Mouse (Mus musculus) intestine, embryonic 16.5 days (tissue): ENCODE measurements at regions not wholly inside any gene's neighbourhood (a gene's known extent, or its start where the extent isn't known, plus 50 kb on each side); places are given as distances from the start of the nearest gene placed in this dataset.
A peak's percentile ranks its signal among the peaks of the same experiment; 100 is the strongest.

Experiments used
- ATAC-seq: fragments of 200-750 bp; cut with Nextera tagmentation; 2 replicates; pipeline ENCODE4 v1.8.0; 2017; ENCODE audit warnings: moderate TSS enrichment, moderate library complexity
- H3K27ac ChIP-seq: fragments of 300-500 bp; sonication (generic); 2 replicates; pipeline ENCODE4 v1.5.1; 2014; ENCODE audit warnings: mild to moderate bottlenecking, low read length
- H3K27me3 ChIP-seq: fragments of 300-500 bp; sonication (generic); replicated peaks from 2 replicates; pipeline ENCODE4 v1.6.1; 2014; ENCODE audit warnings: low read length, control low read depth, mixed read lengths; ENCODE audit not compliant: control insufficient read depth, insufficient read depth
- H3K36me3 ChIP-seq: fragments of 300-500 bp; sonication (generic); 2 replicates; pipeline ENCODE4 v1.6.1; 2014; ENCODE audit warnings: low read length, control low read depth; ENCODE audit not compliant: control insufficient read depth, insufficient read depth
- H3K4me1 ChIP-seq: fragments of 300-500 bp; sonication (generic); 2 replicates; pipeline ENCODE4 v1.6.1; 2014; ENCODE audit warnings: low read length, control low read depth, mixed read lengths; ENCODE audit not compliant: control insufficient read depth, insufficient read depth
- H3K4me2 ChIP-seq: fragments of 300-500 bp; sonication (generic); 2 replicates; pipeline ENCODE4 v1.6.1; 2014; ENCODE audit warnings: low read depth, low read length, control low read depth
- H3K4me3 ChIP-seq: fragments of 300-500 bp; sonication (generic); 2 replicates; pipeline ENCODE4 v1.5.1; 2014; ENCODE audit warnings: mild to moderate bottlenecking, low read length
- H3K9ac ChIP-seq: fragments of 300-500 bp; sonication (generic); 2 replicates; pipeline ENCODE4 v1.6.1; 2014; ENCODE audit warnings: low read depth, low read length
- H3K9me3 ChIP-seq: fragments of 300-500 bp; sonication (generic); 2 replicates; pipeline ENCODE4 v1.6.1; 2016; ENCODE audit warnings: low read length, control low read depth; ENCODE audit not compliant: control insufficient read depth
- WGBS: fragments of 180-500 bp; shearing (Covaris S2); extraction: QIAGEN DNeasy Blood & Tissue Kit; methylation state at CpG from one replicate; pipeline ENCODE4 v1.1.7; 2014; 5-methylcytosine and 5-hydroxymethylcytosine counted together

DNA sequence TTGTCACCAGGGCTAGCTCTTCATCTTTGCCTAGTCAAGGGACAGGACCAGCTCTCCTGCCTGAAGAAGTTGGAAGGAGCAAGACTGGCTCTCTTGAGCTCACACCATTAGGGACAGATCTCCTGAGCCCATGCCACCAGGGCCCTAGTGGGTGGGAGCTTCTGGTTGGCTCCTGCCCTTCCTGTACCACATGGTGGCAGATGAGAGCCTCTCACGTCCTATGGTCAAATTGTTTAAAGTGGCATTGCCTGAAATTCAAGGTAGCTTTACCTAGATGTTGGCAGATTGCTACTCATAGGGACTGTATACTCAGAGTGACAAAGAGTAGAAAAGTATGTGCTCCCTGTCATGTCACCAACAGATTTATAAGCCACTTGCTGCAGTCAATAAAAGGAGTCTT lies 134.6 kb upstream of the Rpl34 start:
- Histone ChIP-seq H3K4me1 (peaks cover 4% of the 10 kb centered on the region; the same call in 1 of the 2 replicates), H3K9ac (no peak overlapping the region), H3K27me3 (no peaks in the 10 kb centered on the region), H3K4me2 (no peak overlapping the region), H3K27ac (no peak overlapping the region), H3K4me3 (no peak overlapping the region), H3K36me3 (no peaks in the 10 kb centered on the region), H3K9me3 (no peaks in the 10 kb centered on the region)
- no peak for ATAC-seq
- 59% methylated on average over 1 of the region's 1 CpGs for WGBS

- no peak overlapping the region for H3K9ac ChIP-seq
- WGBS = 88% methylated on average over 5 of the region's 5 CpGs
- H3K36me3 ChIP-seq = no peaks in the 10 kb centered on the region
- ATAC-seq = no peak
- peaks cover 4% of the 10 kb centered on the region; the same call in 1 of the 2 replicates for H3K4me1 ChIP-seq
- no peaks in the 10 kb centered on the region for H3K27me3 ChIP-seq
- no peak overlapping the region for H3K4me3 ChIP-seq
- H3K9me3 ChIP-seq = no peaks in the 10 kb centered on the region
- no peak overlapping the region for H3K27ac ChIP-seq
- H3K4me2 ChIP-seq = no peak overlapping the region
Observed at GRCm38 (mm10) chr3:130863376-130863775, 133.2 kb upstream of the Rpl34 start.

- no peak overlapping the region for H3K9ac ChIP-seq
- no peaks in the 10 kb centered on the region for H3K4me1 ChIP-seq
- no peaks in the 10 kb centered on the region for H3K9me3 ChIP-seq
- H3K36me3 ChIP-seq = no peaks in the 10 kb centered on the region
- H3K27me3 ChIP-seq = no peaks in the 10 kb centered on the region
- no peak overlapping the region for H3K27ac ChIP-seq
- ATAC-seq = no peak
- 84% methylated on average over 5 of the region's 5 CpGs for WGBS
- no peak overlapping the region for H3K4me3 ChIP-seq
- no peak overlapping the region for H3K4me2 ChIP-seq
Observed at GRCm38 (mm10) chr3:130860315-130860714, 130.1 kb upstream of the Rpl34 start.

- H3K9me3 ChIP-seq = no peaks in the 10 kb centered on the region
- H3K4me2 ChIP-seq = no peak overlapping the region
- H3K27me3 ChIP-seq = no peaks in the 10 kb centered on the region
- H3K4me1 ChIP-seq = no peaks in the 10 kb centered on the region
- WGBS = 83% methylated on average over 9 of the region's 9 CpGs
- H3K4me3 ChIP-seq = no peak overlapping the region
- ATAC-seq = no peak
- no peaks in the 10 kb centered on the region for H3K36me3 ChIP-seq
- no peak overlapping the region for H3K9ac ChIP-seq
- H3K27ac ChIP-seq = no peak overlapping the region
Observed at GRCm38 (mm10) chr3:130853866-130854265, 123.7 kb upstream of the Rpl34 start.

DNA sequence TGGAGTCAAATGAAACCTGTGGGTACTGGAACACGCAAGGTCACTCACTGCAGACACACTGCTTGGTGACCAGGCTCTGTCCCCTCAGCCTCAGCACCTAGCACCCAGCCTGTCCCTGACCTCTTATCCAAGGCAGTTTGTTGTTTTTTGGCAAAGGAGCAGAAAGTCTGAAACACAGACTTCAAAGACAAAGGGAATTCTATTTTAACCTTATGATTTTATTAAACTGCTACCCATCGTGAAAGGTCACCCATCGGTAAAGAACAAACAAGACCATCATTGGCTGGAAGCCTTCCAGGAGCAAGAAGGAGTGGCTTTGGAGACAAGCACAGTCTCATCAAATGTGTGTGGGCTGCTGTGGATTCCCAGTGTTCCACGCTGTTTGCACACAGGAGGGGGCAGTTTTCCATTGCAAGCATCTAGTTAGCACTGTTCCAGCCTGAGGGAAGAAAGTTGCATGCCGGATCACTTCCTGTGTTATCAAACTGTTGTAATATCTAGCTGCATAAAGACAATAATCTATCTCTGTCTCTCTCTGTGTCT lies 120.6 kb upstream of the Rpl34 start:
- ATAC-seq = no peak
- no peaks in the 10 kb centered on the region for H3K36me3 ChIP-seq
- no peaks in the 10 kb centered on the region for H3K27me3 ChIP-seq
- 52% methylated on average over 5 of the region's 5 CpGs for WGBS
- H3K4me3 ChIP-seq = no peak overlapping the region
- H3K9ac ChIP-seq = no peak overlapping the region
- H3K27ac ChIP-seq = no peak overlapping the region
- no peaks in the 10 kb centered on the region for H3K9me3 ChIP-seq
- H3K4me2 ChIP-seq = no peak overlapping the region
- no peaks in the 10 kb centered on the region for H3K4me1 ChIP-seq

DNA sequence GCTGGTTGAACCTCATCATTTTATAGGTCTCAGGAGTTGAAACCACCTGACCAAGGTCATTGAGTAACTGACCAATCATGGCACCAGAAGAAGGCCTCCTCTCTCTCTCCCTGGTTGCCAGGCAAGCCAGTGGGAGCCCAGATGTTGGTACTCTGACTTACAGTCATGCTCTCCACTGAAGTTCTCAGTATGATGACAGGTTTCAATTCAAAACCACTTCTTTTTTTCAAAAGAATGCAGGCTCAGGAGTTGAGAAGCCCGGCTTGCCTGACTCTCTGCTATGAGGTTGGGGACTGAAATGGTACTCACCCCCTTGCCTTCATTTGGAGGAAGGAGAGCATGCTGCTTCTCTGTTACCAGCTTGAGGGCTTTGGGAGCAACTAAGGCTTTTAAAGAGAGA lies 111.6 kb upstream of the Rpl34 start:
- Histone ChIP-seq H3K36me3 (no peaks in the 10 kb centered on the region), H3K4me1 (no peaks in the 10 kb centered on the region), H3K27me3 (no peaks in the 10 kb centered on the region), H3K4me3 (no peak overlapping the region), H3K9me3 (no peaks in the 10 kb centered on the region), H3K4me2 (no peak overlapping the region), H3K27ac (no peak overlapping the region), H3K9ac (no peak overlapping the region)
- WGBS = 82% methylated on average over 1 of the region's 1 CpGs
- ATAC-seq = no peak

DNA sequence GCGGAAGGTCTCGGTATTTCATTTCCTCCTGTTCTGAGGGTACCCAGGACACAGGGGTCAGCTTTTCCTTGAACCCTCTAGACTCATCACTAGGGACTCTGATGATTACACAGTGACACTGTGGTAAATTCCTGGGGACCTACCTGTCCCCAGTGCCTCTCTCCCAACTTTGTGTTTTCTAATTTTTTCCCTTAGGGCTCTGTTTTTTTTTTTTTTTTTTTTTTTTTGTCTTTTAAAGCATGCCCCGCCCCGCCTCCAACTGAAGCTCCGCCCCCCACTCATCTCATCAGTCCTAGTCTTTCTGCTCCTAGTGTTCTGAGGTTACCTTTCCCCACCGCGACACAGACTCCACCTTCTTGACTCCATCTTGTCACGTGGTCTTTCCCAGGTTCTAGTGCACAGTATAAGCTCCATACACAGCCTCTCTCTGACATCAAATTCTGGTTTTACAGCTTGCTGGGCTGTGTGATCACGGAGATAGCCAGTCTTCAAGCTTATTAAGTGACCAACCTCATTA lies 109.8 kb upstream of the Rpl34 start:
- H3K36me3 ChIP-seq = no peaks in the 10 kb centered on the region

GRCm38 (mm10) chr3:130838626-130839422 lies 108.6 kb upstream of the Rpl34 start:
- no peak for ATAC-seq
- Histone ChIP-seq H3K27me3 (no peaks in the 10 kb centered on the region), H3K9ac (no peak overlapping the region), H3K4me2 (no peak overlapping the region), H3K4me3 (no peak overlapping the region), H3K27ac (no peak overlapping the region), H3K9me3 (no peaks in the 10 kb centered on the region), H3K36me3 (no peaks in the 10 kb centered on the region), H3K4me1 (peaks cover under 1% of the 10 kb centered on the region; the same call in 1 of the 2 replicates)
- WGBS = 75% methylated on average over 19 of the region's 19 CpGs

More for the DNA sequence above, 109.8 kb upstream of the Rpl34 start:
- Histone ChIP-seq H3K27ac (no peak overlapping the region), H3K9me3 (no peaks in the 10 kb centered on the region), H3K4me2 (no peak overlapping the region), H3K9ac (no peak overlapping the region), H3K27me3 (no peaks in the 10 kb centered on the region), H3K4me1 (no peaks in the 10 kb centered on the region), H3K4me3 (no peak overlapping the region)
- ATAC-seq = no peak
- 86% methylated on average over 9 of the region's 9 CpGs for WGBS

GRCm38 (mm10) chr3:130833722-130834121 lies 103.5 kb upstream of the Rpl34 start:
- Histone ChIP-seq H3K9ac (no peak overlapping the region), H3K9me3 (no peaks in the 10 kb centered on the region), H3K27me3 (no peaks in the 10 kb centered on the region), H3K4me2 (no peak overlapping the region), H3K27ac (peak overlapping the region; percentile 88), H3K36me3 (no peaks in the 10 kb centered on the region), H3K4me1 (peaks cover 5% of the 10 kb centered on the region; the same call in 1 of the 2 replicates), H3K4me3 (no peak overlapping the region)
- WGBS = 64% methylated on average over 5 of the region's 5 CpGs
- peak; percentile 49 for ATAC-seq
